ENCODE assay signal across 10 mouse cellular contexts in the genomic region with DNA sequence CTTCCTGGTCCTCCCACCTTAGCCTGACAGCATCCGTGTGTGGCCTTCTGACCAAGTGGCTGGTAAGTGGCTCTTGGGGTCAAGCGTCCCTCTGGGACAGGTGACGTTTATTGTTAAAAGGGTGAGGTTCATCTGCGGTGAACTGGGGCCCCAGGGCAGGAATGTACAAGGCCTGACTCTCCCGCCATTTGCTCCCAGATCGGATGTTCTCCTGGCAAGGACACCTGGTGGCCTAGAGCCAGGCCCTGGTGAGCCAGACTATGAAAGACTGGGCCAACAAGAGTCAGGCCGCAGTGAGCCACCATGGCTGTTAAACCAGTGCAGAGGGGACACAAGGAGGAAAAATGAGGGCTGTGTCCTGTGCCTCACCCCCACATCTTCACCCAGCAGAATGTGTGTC.
DNase-seq lines count a peak whose midpoint lies in the region; ATAC-seq lines count a peak whose summit lies in the region.
"Had no signal": no experiment of that assay in that cellular context is flagged by ENCODE, and none has a peak within 500 bp of the region (broad histone marks: within the 10 kb centered on the region; RNA-seq: fewer than 3 reads in every experiment).

No protein-coding gene starts in this region.

- H3K27me3 ChIP-seq in forebrain, embryonic 12.5 days = no peaks in the 10 kb centered on the region
- H3K27me3 ChIP-seq in forebrain, embryonic 15.5 days = no peaks in the 10 kb centered on the region
- H3K27me3 ChIP-seq in midbrain, embryonic 12.5 days = no peaks in the 10 kb centered on the region
- no peaks in the 10 kb centered on the region for H3K27me3 ChIP-seq in midbrain, embryonic 16.5 days (ENCODE audit: control insufficient read depth, insufficient read depth, low read depth, low read length)
- H3K27me3 ChIP-seq in limb, embryonic 13.5 days = no peaks in the 10 kb centered on the region
- H3K27me3 ChIP-seq: embryonic facial prominence, embryonic 15.5 days had no signal

- peaks cover 55% of the 10 kb centered on the region for H3K4me1 ChIP-seq in forebrain, embryonic 12.5 days
- peaks cover 48% of the 10 kb centered on the region for H3K4me1 ChIP-seq in forebrain, embryonic 15.5 days
- peaks cover 55% of the 10 kb centered on the region for H3K4me1 ChIP-seq in midbrain, embryonic 12.5 days
- H3K4me1 ChIP-seq in midbrain, embryonic 16.5 days (ENCODE audit: control insufficient read depth, insufficient read depth, low read length) = peaks cover 34% of the 10 kb centered on the region
- H3K4me1 ChIP-seq in limb, embryonic 13.5 days = peaks cover 31% of the 10 kb centered on the region

- WGBS in forebrain, embryonic 12.5 days = 52% methylated on average over 7 of the region's 7 CpGs
- WGBS in forebrain, embryonic 15.5 days = 47% methylated on average over 7 of the region's 7 CpGs
- WGBS in midbrain, embryonic 12.5 days = 52% methylated on average over 7 of the region's 7 CpGs
- WGBS in midbrain, embryonic 16.5 days = 52% methylated on average over 7 of the region's 7 CpGs
- WGBS in limb, embryonic 13.5 days = 42% methylated on average over 7 of the region's 7 CpGs

- H3K36me3 ChIP-seq in forebrain, embryonic 12.5 days (replicated peaks) = no peaks in the 10 kb centered on the region
- no peaks in the 10 kb centered on the region for H3K36me3 ChIP-seq in forebrain, embryonic 15.5 days
- H3K36me3 ChIP-seq in midbrain, embryonic 12.5 days = no peaks in the 10 kb centered on the region
- no peaks in the 10 kb centered on the region for H3K36me3 ChIP-seq in midbrain, embryonic 16.5 days (ENCODE audit: control insufficient read depth, insufficient read depth, low read length)
- H3K36me3 ChIP-seq in limb, embryonic 13.5 days = no peaks in the 10 kb centered on the region
- H3K36me3 ChIP-seq: embryonic facial prominence, embryonic 15.5 days had no signal

- no peaks in the 10 kb centered on the region for H3K9me3 ChIP-seq in forebrain, embryonic 12.5 days
- no peaks in the 10 kb centered on the region for H3K9me3 ChIP-seq in forebrain, embryonic 15.5 days
- H3K9me3 ChIP-seq in midbrain, embryonic 12.5 days = no peaks in the 10 kb centered on the region
- no peaks in the 10 kb centered on the region for H3K9me3 ChIP-seq in midbrain, embryonic 16.5 days (replicated peaks; ENCODE audit: control insufficient read depth, low read length, poor library complexity, severe bottlenecking)
- no peaks in the 10 kb centered on the region for H3K9me3 ChIP-seq in limb, embryonic 13.5 days
- H3K9me3 ChIP-seq: embryonic facial prominence, embryonic 15.5 days had no signal

- no peak for ATAC-seq in forebrain, embryonic 12.5 days (ENCODE audit: low FRiP score)
- no peak for ATAC-seq in forebrain, embryonic 15.5 days (replicated peaks)
- ATAC-seq in midbrain, embryonic 12.5 days (ENCODE audit: low FRiP score, low read depth) = no peak
- no peak for ATAC-seq in midbrain, embryonic 16.5 days
- no peak for ATAC-seq in limb, embryonic 13.5 days (ENCODE audit: low FRiP score, low read depth)
- ATAC-seq in activated CD4-positive, CD25-positive, alpha-beta regulatory T cell, adult 4 months = no peak

- H3K4me2 ChIP-seq in forebrain, embryonic 12.5 days = no peak overlapping the region
- H3K4me2 ChIP-seq in forebrain, embryonic 15.5 days (replicated peaks) = no peak overlapping the region
- H3K4me2 ChIP-seq in midbrain, embryonic 12.5 days (replicated peaks) = no peak overlapping the region
- no peak overlapping the region for H3K4me2 ChIP-seq in midbrain, embryonic 16.5 days (ENCODE audit: low read length)
- no peak overlapping the region for H3K4me2 ChIP-seq in limb, embryonic 13.5 days (replicated peaks)
- H3K4me2 ChIP-seq: embryonic facial prominence, embryonic 15.5 days had no signal

- 0 out of 2 replicates have a peak overlapping the region, but pooled peaks have one; percentile 43 for H3K27ac ChIP-seq in forebrain, embryonic 12.5 days
- H3K27ac ChIP-seq in forebrain, embryonic 15.5 days (replicated peaks) = no peak overlapping the region
- peak overlapping the region; percentile 43 for H3K27ac ChIP-seq in midbrain, embryonic 12.5 days (replicated peaks)
- no peak overlapping the region for H3K27ac ChIP-seq in midbrain, embryonic 16.5 days (ENCODE audit: low read length)
- H3K27ac ChIP-seq in limb, embryonic 13.5 days = no peak overlapping the region
- H3K27ac ChIP-seq: embryonic facial prominence, embryonic 15.5 days had no signal

- H3K9ac ChIP-seq in forebrain, embryonic 12.5 days = 0 out of 2 replicates have a peak overlapping the region, but pooled peaks have one; percentile 21
- H3K9ac ChIP-seq in forebrain, embryonic 15.5 days (replicated peaks) = no peak overlapping the region
- 0 out of 2 replicates have a peak overlapping the region, but pooled peaks have one; percentile 2 for H3K9ac ChIP-seq in midbrain, embryonic 12.5 days (replicated peaks)
- H3K9ac ChIP-seq in midbrain, embryonic 16.5 days (ENCODE audit: low read depth, low read length) = no peak overlapping the region; the same call in 1 of the 2 replicates
- 0 out of 2 replicates have a peak overlapping the region, but pooled peaks have one; percentile 20 for H3K9ac ChIP-seq in limb, embryonic 13.5 days
- H3K9ac ChIP-seq: embryonic facial prominence, embryonic 15.5 days had no signal

- DNase-seq in fibroblast of lung, adult 2 months (ENCODE audit: low read depth) = peak; percentile 12
- DNase-seq in MN1 (ENCODE audit: low spot score) = no peak
- DNase-seq: lung, postnatal 14 days had no signal

- H3K4me3 ChIP-seq in forebrain, embryonic 12.5 days (replicated peaks) = no peak overlapping the region
- no peak overlapping the region for H3K4me3 ChIP-seq in forebrain, embryonic 15.5 days
- H3K4me3 ChIP-seq in midbrain, embryonic 12.5 days = no peak overlapping the region
- no peak overlapping the region for H3K4me3 ChIP-seq in midbrain, embryonic 16.5 days (ENCODE audit: low read depth, low read length)
- no peak overlapping the region for H3K4me3 ChIP-seq in limb, embryonic 13.5 days
- H3K4me3 ChIP-seq: embryonic facial prominence, embryonic 15.5 days had no signal

Comparison
In these comparisons a context has a peak if more than half of its experiments do, and no peak if none do; other contexts are left out.
1. H3K27ac ChIP-seq: peak in forebrain, embryonic 12.5 days (single experiment) and midbrain, embryonic 12.5 days (single experiment); none in forebrain, embryonic 15.5 days (single experiment), midbrain, embryonic 16.5 days (single experiment) and limb, embryonic 13.5 days (single experiment).
2. H3K9ac ChIP-seq: peak in forebrain, embryonic 12.5 days (single experiment), midbrain, embryonic 12.5 days (single experiment) and limb, embryonic 13.5 days (single experiment); none in forebrain, embryonic 15.5 days (single experiment) and midbrain, embryonic 16.5 days (single experiment).